Mouse (Mus musculus): Measurements from ENCODE around the gene Kcnd3.

Gene Kcnd3

DNA sequence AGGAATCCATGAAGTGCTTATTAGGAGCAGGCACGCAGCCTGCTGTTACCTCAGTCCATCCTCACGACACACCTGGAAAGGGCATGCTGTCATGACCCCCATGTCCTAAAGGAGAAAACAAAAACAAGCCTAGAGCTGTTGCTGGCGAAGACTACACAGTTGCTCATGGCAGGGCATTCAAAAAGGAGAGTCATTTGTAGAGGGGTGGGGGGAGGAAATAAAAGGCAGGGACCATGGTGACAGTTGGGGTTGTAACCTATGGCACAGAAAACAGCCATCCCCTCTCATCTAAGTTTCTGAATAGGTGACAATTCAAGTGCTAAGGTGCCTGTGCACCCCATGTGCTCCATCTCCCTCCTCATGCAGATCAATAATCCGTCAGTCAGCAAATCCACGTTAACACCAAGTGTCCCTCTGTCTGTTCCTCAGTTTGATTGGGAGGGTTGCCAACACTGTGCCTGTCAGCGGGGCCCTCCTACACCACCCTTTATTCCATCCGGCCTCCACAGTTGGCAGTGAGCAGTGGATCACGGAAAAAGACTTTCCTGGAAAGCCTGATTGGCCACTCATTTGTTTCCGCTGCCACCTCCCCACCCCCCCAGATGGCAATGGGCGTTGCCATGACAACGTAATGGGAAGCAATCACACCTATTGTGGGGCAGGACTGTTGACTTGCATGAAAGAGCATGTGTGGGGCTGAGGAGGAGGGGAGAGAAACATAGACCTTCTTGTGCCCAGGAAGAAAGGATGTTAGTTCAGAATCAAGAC is 78.4 kb downstream of the Kcnd3 start:
- no peak for DNase-seq

GRCm38 (mm10) chr3:105538406-105538805 is 86.3 kb downstream of the Kcnd3 start:
- DNase-seq, result no peak

GRCm38 (mm10) chr3:105538819-105539607 is 86.9 kb downstream of the Kcnd3 start:
- DNase-seq, result no peak

GRCm38 (mm10) chr3:105542741-105543140 is 90.6 kb downstream of the Kcnd3 start:
- no peak for DNase-seq

GRCm38 (mm10) chr3:105544106-105544505 is 92.0 kb downstream of the Kcnd3 start:
- DNase-seq, result no peak

GRCm38 (mm10) chr3:105546611-105547071 is 94.5 kb downstream of the Kcnd3 start:
- no peak for DNase-seq

GRCm38 (mm10) chr3:105548074-105548771 is 96.1 kb downstream of the Kcnd3 start:
- DNase-seq, result no peak

DNA sequence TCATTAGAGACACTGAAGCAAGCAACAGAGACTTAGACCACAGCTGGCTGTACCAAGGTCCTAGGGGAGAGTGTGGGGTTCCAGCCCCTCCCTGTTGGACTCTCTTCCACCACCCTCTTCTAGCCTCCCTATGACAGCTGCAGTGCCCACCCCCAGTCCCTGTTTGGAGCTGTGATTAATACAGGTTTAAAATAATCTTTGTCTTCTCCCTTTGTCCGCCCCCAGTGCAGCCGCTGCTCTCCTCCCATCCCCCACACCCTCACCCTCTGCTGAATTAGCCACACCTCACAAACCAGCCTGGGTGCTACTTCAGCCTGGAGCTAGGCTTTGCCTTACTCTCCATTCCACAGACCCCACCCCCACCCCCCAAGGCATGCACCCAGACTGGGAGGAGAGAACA is 107.3 kb downstream of the Kcnd3 start:
- no peak for DNase-seq

GRCm38 (mm10) chr3:105566973-105567372 is 114.8 kb downstream of the Kcnd3 start:
- DNase-seq, result no peak

DNA sequence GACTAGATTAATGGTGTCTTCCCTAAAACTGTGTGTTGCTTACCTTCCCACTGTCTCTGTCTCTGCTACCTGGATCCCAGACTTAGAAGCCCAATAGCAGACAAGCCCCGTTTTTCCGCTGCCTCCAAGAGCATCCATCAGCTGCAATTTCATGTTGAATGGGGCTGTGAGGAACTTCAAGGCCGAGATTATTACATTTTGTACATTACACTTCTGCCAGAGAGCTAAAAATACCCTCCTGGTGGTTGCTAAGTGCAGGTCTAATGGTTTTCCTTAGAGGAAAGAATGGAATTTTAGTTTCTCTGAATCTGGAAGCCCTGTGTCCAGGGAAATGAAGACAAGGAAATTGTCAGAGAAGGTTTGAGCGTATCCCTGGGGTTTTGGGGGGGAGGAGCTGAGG is 115.3 kb downstream of the Kcnd3 start:
- no peak for DNase-seq

GRCm38 (mm10) chr3:105568403-105568802 is 116.3 kb downstream of the Kcnd3 start:
- no peak for DNase-seq

DNA sequence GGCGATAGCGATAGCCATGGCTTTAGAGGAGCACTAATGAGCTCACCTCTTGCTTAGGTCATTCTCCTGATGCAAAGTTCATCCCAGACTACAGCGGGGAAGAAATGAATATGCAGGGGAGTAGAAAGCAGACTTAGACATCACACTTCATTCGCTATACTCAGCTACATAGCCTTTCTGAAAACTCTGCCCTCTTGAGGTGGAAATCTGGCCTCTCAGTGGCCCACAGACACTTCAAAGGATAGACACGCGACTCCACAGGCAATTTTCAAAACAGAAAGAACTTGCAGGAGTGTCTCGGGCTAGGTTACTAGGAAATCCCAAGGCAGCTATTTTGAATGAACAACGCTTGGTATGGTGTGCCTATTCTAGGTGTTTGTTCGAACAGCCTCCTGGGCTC is 116.7 kb downstream of the Kcnd3 start:
- DNase-seq, result no peak

- no peak for DNase-seq
Observed at GRCm38 (mm10) chr3:105569310-105569752, 117.2 kb downstream of the Kcnd3 start.

GRCm38 (mm10) chr3:105569950-105570349 is 117.8 kb downstream of the Kcnd3 start:
- DNase-seq, result no peak

DNA sequence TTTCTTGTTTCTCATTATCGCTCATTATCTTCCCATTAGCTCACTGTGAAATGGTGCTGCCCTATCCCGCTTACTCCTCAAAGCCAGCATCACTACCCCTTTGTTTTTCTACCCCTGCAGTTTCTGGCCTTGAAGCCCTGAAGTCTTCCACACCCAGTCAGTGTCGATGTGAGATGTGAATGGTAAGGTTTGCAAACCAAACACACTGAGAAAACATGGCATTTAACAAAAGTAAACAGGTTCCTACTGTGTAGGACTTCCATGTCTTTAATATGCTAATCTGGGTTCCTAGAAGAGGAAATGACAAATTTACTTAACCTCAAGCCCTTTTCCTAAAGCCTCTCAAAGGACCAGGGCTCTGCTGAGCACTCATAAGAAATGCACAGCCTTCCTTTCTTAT is 118.7 kb downstream of the Kcnd3 start:
- DNase-seq, result no peak

DNA sequence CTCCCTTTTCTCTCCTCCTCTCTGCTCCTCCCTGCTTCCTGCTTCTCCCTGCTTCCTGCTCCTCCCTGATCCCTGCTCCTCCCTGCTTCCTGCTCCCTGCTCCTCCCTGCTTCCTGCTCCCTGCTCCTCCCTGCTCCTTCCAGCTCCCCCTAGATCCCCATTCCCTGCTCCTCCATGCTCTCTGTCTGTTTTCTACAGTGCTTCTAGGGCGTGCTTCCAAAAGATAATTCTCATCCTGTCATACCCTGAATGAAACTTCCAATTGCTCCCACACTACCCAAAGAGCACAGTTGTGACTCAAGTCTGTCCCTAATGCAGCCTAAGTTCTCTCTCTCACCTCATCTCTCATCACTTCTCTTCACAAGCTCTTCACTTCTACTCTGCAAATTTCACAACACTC is 119.8 kb downstream of the Kcnd3 start:
- DNase-seq, result no peak

- no peak for DNase-seq
Observed at GRCm38 (mm10) chr3:105573156-105573555, 121.0 kb downstream of the Kcnd3 start.

- DNase-seq, result no peak
Observed at GRCm38 (mm10) chr3:105578320-105578719, 126.2 kb downstream of the Kcnd3 start.

DNA sequence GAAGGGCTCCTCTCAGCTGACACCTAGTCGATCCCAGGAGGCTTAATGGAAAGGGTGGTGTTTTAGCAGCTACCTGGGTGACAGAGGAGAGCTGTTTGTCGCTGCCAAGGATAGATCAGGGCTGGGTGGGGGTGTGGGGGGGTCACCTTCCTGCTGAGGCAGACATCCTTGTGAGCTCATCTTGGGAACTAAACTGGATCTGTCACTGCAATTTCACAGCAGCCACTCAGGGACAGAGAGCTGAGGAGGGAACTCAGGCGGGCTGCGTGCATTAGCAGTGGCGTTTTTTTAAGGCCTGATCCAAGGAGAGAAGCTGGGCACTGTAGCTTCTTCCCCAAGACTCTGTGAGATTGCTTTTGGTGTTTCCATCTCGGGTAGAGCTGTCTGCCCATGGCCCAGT is 129.0 kb downstream of the Kcnd3 start:
- no peak for DNase-seq

DNA sequence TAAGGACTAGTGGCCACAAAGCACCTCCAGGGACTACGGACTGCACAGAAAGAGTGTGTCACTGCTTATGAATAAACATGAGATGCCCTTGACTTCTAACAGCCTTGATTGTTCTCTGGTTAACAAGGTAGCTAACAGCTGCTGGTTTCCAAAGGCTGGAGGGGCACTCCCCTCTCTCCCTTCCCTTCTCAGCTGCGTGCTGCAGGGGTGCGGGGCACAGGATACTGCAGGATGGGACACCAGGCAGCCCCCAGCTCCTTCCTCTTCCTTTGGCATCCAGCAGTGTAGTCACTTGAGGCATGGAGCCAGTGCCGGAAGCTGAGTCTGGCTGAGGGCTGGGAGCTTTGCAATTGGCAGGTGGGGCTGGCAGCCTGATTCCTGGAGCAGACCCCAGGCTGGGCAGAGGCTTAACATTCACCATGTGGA is 133.6 kb downstream of the Kcnd3 start:
- DNase-seq, result no peak

GRCm38 (mm10) chr3:105590056-105590672 is 138.0 kb downstream of the Kcnd3 start:
- no peak for DNase-seq

DNA sequence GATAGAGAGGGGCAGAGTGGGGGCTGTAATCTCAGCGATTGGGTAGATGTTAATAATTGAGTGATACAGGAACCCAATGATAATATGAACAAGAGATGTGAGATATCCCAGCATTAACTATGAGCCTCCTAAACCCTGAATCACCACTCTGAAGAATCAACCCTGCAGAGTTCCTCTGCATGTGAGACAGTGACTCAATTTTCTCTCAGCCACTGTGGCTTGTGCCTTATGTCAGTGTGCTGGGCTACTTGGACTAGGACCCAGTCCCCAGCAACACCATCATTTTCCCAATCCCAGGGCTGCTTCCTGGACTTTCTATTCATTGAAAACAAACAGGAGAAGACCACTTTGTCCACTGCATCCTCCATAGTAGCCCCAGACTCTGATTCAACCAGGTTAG is 139.6 kb downstream of the Kcnd3 start:
- no peak for DNase-seq

- no peak for DNase-seq
Observed at GRCm38 (mm10) chr3:105592246-105592645, 140.1 kb downstream of the Kcnd3 start.

Data from cerebellum, adult 11 months (tissue).